Mouse (Mus musculus): Measurements from ENCODE around the gene Tpst1. TPM values are rescaled to one million over a fixed set of nuclear protein-coding genes. Genes with fewer than 3 reads are reported as not detected.

The Tpst1 gene
- total and polyA plus RNA-seq, 3 experiments, result 31.7 to 32.3 TPM; not detected in 1

DNA sequence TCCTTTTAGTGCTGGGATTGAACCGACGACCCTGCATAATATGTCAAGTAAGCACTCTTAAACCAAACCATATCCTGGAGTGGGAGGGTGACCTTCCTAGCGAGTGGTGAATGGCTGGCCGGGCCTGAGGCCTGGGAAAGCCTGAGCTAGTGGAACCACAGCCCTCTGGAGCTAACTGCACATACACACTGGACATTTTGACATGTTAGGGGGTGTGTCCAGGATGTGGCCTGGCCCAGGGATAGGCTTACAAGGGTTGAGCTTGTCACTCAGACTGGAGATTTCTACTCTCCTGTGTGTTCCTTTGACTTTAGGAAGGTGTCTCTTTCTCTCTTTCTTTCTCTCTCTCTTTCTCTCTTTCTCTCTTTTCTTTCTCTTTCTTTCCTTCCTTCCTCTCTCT is 85.4 kb downstream of the Tpst1 start:
- Histone ChIP-seq H3K4me1 (ENCODE audit: control insufficient read depth in 1 of 2, insufficient read depth in 2 of 2, low read length in 2 of 2) (peaks cover 0 to under 1% of the 10 kb centered on the region in 2 experiments; a peak in 2 of 4 replicates), H3K9me3 (replicated peaks; ENCODE audit: insufficient read depth, low read length) (no peaks in the 10 kb centered on the region), H3K27me3 (ENCODE audit: control insufficient read depth in 1 of 2, insufficient read depth in 2 of 2, low read length in 2 of 2) (no peaks in the 10 kb centered on the region), H3K9ac (ENCODE audit: control insufficient read depth, low read depth, low read length, poor library complexity, severe bottlenecking) (no peak overlapping the region), H3K27ac (ENCODE audit: control insufficient read depth, low read depth, low read length) (no peak overlapping the region), H3K36me3 (ENCODE audit: control insufficient read depth in 1 of 2, insufficient read depth in 2 of 2, low read length in 2 of 2) (peaks cover 0 to under 1% of the 10 kb centered on the region in 2 experiments; a peak in 2 of 4 replicates), H3K79me2 (ENCODE audit: control insufficient read depth, insufficient read depth, low read length, poor library complexity) (no peaks in the 10 kb centered on the region), H3K4me3 (ENCODE audit: control insufficient read depth in 1 of 2, insufficient read depth in 1 of 2, low read depth in 2 of 2, low read length in 2 of 2) (no peak overlapping the region)
- TF ChIP-seq TAL1 (IDR thresholded peaks at IDR 0.05; ENCODE audit: low read length), result no peak
- TF ChIP-seq MYC (IDR thresholded peaks at IDR 0.05; ENCODE audit: low read depth, low read length), result no peak
- no peak for DNase-seq (ENCODE audit: low read depth, low spot score)

DNA sequence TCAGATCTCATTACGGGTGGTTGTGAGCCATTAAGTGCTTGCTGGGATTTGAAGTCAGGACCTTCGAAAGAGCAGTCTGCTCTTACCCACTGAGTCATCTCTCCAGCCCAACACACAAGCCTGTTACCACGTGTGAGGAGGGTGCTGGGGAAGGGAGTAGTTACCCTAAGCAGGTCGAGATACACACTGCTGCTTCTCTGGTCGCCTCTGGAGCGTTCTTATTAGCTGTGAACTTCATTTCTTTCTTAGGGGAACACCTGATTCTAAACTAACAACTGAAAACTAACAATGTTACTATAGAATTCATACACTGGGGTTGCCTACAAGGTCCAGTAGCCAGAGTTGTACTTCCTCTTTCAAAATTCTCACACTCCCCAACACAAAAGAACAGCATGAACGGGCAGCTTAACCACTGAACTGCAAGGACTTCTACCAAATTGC is 86.7 kb downstream of the Tpst1 start:
- Histone ChIP-seq H3K4me3 (ENCODE audit: control insufficient read depth in 1 of 2, insufficient read depth in 1 of 2, low read depth in 2 of 2, low read length in 2 of 2) (no peak overlapping the region), H3K36me3 (ENCODE audit: control insufficient read depth in 1 of 2, insufficient read depth in 2 of 2, low read length in 2 of 2) (peaks cover 0 to 2% of the 10 kb centered on the region in 2 experiments; a peak in 2 of 4 replicates), H3K4me1 (ENCODE audit: control insufficient read depth in 1 of 2, insufficient read depth in 2 of 2, low read length in 2 of 2) (peaks cover 0 to 2% of the 10 kb centered on the region in 2 experiments; a peak in 2 of 4 replicates), H3K27ac (ENCODE audit: control insufficient read depth, low read depth, low read length) (peak overlapping the region; percentile 33), H3K27me3 (ENCODE audit: control insufficient read depth in 1 of 2, insufficient read depth in 2 of 2, low read length in 2 of 2) (no peaks in the 10 kb centered on the region), H3K9me3 (replicated peaks; ENCODE audit: insufficient read depth, low read length) (no peaks in the 10 kb centered on the region), H3K9ac (ENCODE audit: control insufficient read depth, low read depth, low read length, poor library complexity, severe bottlenecking) (peak overlapping the region; percentile 40), H3K79me2 (ENCODE audit: control insufficient read depth, insufficient read depth, low read length, poor library complexity) (no peaks in the 10 kb centered on the region)
- DNase-seq (ENCODE audit: low read depth, low spot score), result peak; percentile 64
- peak in 1 of 2 experiments; percentile 34; a peak in 1 of 4 replicates for TF ChIP-seq EP300 (IDR thresholded peaks at IDR 0.05; ENCODE audit: low read depth in 1 of 2, low read length in 2 of 2)
- TF ChIP-seq POLR2A (IDR thresholded peaks at IDR 0.05; ENCODE audit: control insufficient read depth in 1 of 2, insufficient read depth in 1 of 2, low read depth in 1 of 2, low read length in 2 of 2, poor library complexity in 1 of 2), result no peak
- 0 out of 2 replicates have a peak, but pooled peaks have one; percentile 35 for TF ChIP-seq MAX (IDR thresholded peaks at IDR 0.05; ENCODE audit: low read length)

DNA sequence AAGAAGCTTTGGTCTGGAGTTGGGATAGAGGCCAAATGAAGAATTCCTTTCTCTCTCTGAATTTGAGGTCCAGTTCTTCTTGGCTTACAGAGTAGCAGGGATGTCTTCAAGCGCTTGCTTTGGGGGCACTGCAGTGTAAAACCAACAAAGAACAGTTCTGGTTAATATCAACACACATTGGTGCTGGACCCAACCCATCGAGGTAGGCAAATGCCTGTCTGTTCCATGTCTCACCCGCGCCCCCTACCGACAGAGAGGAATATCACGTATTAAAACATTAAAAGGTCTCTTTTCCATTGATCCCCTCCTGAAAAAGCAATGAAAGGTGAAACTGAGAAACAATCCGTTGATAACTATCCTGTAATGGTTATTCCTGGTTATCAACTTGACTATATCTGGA is 90.5 kb downstream of the Tpst1 start:
- TF ChIP-seq ZC3H11A (IDR thresholded peaks at IDR 0.05; ENCODE audit: low read depth, low read length) (peak; percentile 69), NRF1 (IDR thresholded peaks at IDR 0.05; ENCODE audit: insufficient read depth, low read depth, low read length, poor library complexity, severe bottlenecking) (no peak), TCF12 (IDR thresholded peaks at IDR 0.05; ENCODE audit: low read depth, low read length) (no peak), CTCF (IDR thresholded peaks at IDR 0.05 in 2 of 3, conservative IDR thresholded peaks at IDR 0.05 in 1 of 3; ENCODE audit: control insufficient read depth in 1 of 3, insufficient read depth in 1 of 3, low read depth in 2 of 3, low read length in 3 of 3, poor library complexity in 1 of 3, severe bottlenecking in 1 of 3) (peak; percentile 80 to 90 (median 86)), SMC3 (IDR thresholded peaks at IDR 0.05; ENCODE audit: low read depth, low read length) (peak; percentile 73), CHD1 (IDR thresholded peaks at IDR 0.05; ENCODE audit: low read depth, low read length) (no peak), ZNF384 (IDR thresholded peaks at IDR 0.05; ENCODE audit: low read depth, low read length) (no peak), RAD21 (IDR thresholded peaks at IDR 0.05; ENCODE audit: low read depth, low read length) (peak; percentile 86), GABPA (IDR thresholded peaks at IDR 0.05; ENCODE audit: low read depth, low read length) (no peak), BHLHE40 (IDR thresholded peaks at IDR 0.05; ENCODE audit: borderline replicate concordance, low read depth, low read length) (no peak), MXI1 (IDR thresholded peaks at IDR 0.05; ENCODE audit: low read depth, low read length) (no peak)
- Histone ChIP-seq H3K27me3 (ENCODE audit: control insufficient read depth in 1 of 2, insufficient read depth in 2 of 2, low read length in 2 of 2) (no peaks in the 10 kb centered on the region), H3K79me2 (ENCODE audit: control insufficient read depth, insufficient read depth, low read length, poor library complexity) (no peaks in the 10 kb centered on the region), H3K36me3 (ENCODE audit: control insufficient read depth in 1 of 2, insufficient read depth in 2 of 2, low read length in 2 of 2) (peaks cover 0 to 2% of the 10 kb centered on the region in 2 experiments; a peak in 2 of 4 replicates), H3K4me3 (ENCODE audit: control insufficient read depth in 1 of 2, insufficient read depth in 1 of 2, low read depth in 2 of 2, low read length in 2 of 2) (no peak overlapping the region), H3K4me1 (ENCODE audit: control insufficient read depth in 1 of 2, insufficient read depth in 2 of 2, low read length in 2 of 2) (peaks cover 0 to 2% of the 10 kb centered on the region in 2 experiments; a peak in 2 of 4 replicates), H3K9ac (ENCODE audit: control insufficient read depth, low read depth, low read length, poor library complexity, severe bottlenecking) (peak overlapping the region; percentile 51), H3K9me3 (replicated peaks; ENCODE audit: insufficient read depth, low read length) (no peaks in the 10 kb centered on the region), H3K27ac (ENCODE audit: control insufficient read depth, low read depth, low read length) (no peak overlapping the region)
- peak; percentile 84 for DNase-seq (ENCODE audit: low read depth, low spot score)

All from MEL (cell line).